Mouse (Mus musculus) urinary bladder, adult 2 months (tissue): ENCODE data around the gene Plk5. TPM values are rescaled to one million over a fixed set of nuclear protein-coding genes. Genes with fewer than 3 reads are reported as not detected.
A peak's percentile ranks its signal among the peaks of the same experiment; 100 is the strongest.

Source experiments
- DNase-seq: peaks from one replicate; pipeline ENCODE4 v3.0.0; 2022; ENCODE audit warnings: low spot score
- polyA plus RNA-seq: library from polyadenylated mRNA; depleted of rRNA; stranded (reverse); fragments of >200 nt; gene quantifications from 2 replicates; pipeline ENCODE4 v1.2.3, GENCODE M21; 2012; rRNA removed

Plk5 gene
- polyA plus RNA-seq = 4.5 and 6.4 TPM in 2 replicates

DNA sequence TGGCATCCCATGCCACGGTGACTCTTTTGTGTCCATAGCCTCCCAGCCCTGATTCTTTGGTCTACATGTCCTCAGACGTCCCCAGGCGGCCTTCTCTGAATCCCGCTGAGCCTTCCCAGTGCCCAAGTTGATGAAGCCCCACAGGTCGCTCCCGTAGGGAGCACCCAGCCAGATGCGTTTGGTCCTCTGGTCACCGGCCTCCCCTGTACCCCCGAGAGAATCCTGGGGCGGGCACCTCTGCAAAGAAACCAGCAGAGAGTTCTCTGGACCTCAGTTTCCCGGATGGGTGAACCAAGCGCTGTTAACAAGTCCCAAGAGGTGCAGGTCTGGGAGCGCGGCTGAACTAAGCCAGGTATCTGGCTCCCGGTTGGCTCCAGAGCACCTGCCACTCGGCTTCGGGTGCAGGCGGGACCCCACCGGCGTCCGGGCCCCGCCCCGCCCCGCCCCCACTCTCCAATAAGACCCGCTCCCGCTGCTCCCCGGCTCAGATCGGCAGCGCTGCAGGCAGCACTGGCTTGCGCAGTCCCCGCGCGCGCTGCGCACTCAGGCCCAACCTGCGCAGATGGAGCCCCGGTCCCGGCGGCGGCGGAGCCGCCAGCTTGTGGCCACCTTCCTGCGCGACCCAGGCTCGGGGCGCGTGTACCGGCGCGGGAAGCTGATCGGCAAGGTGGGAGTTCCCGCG lies at the start of gene Plk5:
Gene Plk5, plus strand, starts transcription at position 459 of the 682 bp plus-strand sequence.
- DNase-seq = no peak

DNA sequence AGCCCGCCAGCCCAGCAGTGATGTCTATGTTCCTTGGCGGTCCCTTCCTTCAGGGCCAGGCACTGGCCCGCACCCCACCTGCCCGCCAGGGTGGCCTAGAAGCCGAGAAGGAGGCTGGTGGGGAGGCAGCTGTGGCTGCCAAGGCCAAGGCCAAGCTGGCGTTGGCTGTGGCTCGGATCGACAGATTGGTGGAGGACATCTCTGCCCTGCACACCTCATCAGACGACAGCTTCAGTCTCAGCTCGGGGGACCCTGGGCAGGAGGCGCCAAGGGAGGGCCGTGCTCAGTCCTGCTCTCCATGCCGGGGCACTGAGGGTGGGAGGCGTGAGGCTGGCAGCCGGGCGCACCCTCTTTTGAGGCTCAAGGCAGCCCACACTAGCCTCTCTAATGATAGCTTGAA lies 44.7 kb upstream of the Plk5 start:
- DNase-seq = no peak

DNA sequence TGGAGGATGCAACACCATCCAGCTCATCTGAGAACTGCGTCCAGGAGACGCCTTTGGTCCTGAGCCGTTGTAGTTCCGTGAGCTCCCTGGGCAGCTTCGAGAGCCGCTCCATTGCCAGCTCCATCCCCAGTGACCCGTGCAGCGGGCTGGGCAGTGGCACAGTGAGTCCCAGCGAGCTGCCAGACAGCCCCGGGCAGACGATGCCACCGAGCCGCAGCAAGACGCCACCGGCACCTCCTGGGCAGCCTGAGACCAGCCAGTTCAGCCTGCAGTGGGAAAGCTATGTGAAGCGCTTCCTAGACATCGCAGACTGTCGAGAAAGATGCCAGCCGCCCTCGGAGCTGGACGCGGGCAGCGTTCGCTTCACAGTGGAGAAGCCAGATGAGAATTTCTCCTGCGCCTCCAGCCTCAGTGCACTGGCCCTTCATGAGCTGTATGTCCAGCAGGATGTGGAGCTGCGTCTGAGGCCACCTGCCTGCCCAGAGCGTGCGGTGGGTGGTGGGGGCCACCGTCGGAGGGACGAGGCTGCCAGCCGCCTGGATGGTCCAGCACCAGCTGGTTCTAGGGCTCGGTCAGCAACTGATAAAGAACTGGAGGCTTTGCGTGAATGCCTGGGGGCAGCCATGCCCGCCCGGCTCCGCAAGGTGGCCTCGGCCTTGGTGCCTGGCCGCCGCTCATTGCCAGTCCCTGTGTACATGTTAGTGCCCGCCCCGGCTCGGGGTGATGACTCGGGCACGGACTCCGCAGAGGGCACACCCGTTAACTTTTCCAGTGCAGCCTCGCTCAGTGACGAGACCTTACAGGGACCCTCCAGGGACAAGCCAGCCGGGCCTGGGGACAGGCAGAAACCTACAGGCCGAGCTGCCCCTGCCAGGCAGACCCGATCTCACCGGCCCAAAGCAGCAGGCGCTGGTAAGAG lies 43.4 kb upstream of the Plk5 start:
- DNase-seq = no peak

DNA sequence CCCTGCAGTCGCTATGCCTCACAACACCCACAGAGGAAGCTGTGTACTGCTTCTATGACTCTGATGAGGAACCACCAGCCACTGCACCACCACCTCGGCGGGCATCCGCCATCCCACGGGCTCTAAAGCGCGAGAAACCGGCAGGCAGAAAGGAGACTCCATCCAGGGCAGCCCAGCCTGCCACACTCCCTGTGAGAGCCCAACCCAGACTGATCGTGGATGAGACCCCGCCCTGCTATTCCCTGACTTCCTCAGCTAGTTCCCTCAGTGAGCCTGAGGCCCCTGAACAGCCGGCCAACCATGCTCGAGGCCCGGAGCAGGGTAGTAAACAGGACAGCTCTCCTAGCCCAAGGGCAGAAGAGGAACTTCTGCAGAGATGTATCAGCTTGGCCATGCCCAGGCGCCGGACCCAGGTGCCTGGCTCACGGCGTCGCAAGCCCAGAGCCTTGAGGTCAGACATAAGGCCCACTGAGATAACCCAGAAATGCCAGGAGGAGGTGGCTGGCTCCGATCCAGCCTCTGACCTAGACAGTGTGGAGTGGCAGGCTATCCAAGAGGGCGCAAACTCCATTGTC lies 42.5 kb upstream of the Plk5 start:
- DNase-seq = no peak

DNA sequence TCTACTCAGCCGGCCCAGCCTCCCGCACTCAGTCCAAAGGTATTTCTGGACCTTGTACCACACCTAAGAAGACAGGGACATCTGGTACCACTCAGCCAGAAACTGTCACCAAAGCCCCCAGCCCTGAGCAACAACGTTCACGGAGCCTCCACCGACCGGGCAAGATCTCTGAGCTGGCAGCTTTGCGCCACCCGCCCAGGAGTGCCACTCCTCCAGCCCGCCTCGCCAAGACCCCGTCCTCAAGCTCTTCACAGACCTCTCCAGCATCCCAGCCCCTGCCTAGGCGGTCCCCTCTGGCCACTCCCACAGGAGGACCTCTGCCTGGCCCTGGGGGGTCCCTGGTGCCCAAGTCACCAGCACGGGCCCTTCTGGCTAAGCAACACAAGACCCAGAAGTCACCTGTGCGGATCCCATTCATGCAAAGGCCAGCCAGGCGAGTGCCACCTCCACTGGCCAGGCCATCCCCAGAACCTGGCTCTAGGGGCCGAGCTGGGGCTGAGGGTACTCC lies 41.7 kb upstream of the Plk5 start:
- no peak for DNase-seq

DNA sequence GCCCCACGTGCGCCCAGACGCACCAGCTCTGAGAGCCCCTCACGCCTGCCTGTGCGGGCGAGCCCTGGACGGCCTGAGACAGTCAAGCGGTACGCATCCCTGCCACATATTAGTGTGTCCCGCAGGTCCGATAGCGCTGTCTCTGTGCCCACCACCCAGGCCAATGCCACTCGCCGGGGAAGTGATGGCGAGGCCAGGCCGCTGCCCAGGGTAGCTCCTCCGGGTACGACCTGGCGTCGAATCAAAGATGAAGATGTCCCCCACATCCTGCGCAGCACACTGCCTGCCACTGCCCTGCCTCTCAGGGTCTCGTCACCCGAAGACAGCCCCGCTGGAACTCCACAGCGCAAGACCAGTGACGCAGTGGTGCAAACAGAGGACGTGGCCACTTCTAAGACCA lies 40.9 kb upstream of the Plk5 start:
- no peak for DNase-seq

DNA sequence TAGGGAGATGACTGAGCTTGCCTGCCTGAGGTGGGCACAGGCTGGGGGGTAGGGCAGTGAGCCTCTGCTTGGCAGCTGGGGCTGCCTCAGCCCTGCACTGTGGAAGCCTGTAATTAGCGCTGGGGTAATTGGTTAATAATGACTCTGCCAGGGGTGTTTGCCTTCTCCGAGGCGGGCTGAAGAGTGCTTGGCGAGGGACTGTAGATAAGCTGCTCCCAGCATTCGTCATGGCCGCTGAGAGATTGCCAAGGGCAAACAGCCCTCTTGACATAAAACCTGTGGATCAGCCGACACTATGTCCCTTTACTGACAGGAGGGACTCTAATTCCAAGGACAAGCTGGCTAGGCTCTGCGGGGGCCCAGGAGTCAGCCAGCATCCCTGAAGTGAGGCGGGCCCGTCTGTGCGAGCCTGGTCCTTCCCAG lies 39.9 kb upstream of the Plk5 start:
- no peak for DNase-seq

DNA sequence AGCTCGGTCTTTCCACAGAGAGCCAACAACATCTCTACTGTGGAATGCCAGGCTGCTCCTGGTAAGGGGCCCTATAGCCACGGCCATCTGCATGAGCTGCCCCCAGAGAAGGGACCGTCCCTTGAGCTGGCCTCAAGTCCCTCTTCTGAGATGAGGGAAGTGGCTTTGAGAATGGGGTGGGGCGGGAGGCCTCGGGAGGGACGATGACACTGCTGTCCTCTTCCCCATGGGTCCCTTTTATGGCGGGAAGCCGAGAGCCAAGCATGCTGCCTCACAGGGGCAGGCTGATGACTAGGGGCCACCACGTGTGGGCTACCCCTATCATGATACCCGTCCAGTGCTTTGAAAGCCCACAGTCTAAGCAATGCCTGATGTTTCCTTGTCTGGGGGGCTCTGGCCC lies 39.2 kb upstream of the Plk5 start:
- no peak for DNase-seq

DNA sequence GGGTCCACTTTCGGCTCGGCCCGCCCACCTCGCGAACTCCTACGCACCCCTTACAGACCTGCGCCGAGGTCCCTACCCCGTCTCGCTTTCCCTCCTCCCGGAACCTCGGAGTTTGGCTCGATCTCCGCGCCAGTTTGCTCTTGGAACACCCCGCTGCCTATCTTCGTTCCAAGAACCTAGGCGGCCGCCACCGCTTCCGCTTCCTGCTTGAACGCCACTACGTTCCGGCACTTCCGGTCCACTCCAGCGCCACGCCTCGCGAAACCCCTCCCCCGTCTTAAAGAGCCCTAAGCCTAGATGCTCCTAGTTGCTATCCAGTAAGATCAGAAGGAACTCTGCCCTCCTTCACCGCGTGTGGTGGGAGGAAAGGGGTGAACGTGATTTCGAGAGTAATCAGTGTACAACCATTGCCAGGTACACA lies 35.9 kb upstream of the Plk5 start, which contains the start of gene 2310011J03Rik:
Gene 2310011J03Rik, minus strand, starts transcription at position 198 of the 421 bp plus-strand sequence.
- DNase-seq = peak; percentile 73

DNA sequence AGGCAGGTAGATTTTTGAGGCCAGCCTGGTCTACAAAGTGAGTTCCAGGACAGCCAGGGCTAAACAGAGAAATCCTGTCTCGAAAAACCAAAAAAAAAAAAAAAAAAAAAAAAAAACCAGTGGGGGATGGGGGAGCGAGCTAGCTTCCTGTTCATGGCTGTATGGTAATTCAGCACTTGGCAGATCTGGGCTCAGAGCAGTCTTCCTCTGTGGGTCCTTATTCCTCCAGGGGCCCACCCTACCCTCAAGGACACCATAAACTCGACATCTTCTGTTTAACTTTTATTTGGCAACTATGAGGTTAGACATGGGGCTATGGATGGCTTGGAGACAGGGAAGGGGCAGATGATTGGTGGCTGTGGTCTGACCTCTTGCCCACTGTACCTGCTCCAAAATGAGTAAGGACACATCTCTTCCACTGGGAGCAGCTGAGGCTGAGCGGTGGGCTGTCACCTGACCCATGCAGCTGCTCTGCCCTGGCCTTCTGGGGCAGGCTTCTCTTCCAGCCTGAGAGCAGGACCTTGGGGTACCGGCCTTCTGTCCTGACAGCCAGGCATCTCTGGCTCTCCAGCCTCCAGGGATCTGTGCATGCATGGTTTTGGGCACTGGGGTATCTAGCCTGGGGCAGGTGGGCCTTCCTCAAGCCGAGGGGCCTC lies 35.1 kb upstream of the Plk5 start:
- no peak for DNase-seq

DNA sequence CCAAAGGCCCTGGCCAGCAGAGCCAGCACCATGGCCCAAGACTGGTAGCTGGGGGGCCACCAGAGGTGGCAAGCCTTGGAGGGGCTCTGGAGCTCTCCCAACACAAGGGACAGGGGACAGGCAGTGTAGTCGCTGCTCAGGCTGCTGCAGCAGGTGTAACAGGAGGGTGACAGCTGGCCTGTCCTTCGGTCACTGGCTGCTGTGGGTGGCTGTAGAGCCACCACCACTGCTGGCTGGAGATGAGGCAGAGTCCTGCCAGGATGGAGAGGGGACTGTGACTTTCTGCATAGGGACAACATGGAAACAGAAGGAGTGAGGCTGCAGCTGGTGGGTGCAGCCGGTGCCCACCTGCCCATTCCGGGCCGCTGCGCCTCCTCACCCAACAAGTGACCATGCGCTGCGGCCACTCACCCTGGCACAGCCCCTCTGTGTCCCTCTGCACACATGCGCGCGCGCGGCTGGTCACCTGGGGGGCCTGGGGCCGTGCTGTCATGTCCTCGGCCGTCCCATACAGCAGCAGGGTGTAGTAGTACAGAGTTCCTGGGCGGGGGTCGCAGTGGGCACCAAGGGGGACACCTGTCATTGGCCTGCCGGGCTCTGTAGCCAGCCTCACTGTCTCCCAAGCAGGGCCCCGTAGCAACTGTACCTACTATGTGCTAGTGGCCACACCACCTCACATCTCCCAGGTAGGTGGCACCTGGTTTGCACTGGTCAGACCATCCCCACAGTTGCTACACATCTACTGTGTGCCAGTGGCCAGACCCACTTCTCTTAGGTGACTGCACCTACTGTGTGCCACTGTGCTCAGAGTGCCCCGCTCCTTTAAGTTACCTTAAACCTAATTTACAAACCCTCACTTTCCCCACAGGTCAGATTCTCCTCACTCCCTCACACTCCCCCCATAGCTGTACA lies 34.3 kb upstream of the Plk5 start:
- DNase-seq = no peak

DNA sequence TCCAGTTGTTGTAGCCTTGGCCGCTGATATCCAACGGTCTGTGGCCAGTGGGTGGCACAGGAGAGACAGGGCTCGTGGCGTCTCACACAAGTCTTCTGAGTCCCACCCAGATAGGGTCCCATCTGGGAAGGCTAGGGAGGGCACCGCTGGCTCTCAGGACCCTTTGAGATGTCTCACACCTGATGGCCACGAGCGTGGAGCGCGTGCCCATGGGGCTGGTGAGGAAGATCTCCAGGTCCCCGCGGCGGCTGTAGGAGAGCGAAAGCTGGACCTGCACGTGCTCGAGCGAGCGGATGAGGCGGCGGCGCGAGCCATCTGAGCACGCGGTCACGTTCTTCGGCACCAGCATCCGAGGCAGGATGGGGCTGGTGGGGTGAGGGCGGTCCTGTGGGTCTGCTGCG lies 33.4 kb upstream of the Plk5 start:
- DNase-seq = no peak

DNA sequence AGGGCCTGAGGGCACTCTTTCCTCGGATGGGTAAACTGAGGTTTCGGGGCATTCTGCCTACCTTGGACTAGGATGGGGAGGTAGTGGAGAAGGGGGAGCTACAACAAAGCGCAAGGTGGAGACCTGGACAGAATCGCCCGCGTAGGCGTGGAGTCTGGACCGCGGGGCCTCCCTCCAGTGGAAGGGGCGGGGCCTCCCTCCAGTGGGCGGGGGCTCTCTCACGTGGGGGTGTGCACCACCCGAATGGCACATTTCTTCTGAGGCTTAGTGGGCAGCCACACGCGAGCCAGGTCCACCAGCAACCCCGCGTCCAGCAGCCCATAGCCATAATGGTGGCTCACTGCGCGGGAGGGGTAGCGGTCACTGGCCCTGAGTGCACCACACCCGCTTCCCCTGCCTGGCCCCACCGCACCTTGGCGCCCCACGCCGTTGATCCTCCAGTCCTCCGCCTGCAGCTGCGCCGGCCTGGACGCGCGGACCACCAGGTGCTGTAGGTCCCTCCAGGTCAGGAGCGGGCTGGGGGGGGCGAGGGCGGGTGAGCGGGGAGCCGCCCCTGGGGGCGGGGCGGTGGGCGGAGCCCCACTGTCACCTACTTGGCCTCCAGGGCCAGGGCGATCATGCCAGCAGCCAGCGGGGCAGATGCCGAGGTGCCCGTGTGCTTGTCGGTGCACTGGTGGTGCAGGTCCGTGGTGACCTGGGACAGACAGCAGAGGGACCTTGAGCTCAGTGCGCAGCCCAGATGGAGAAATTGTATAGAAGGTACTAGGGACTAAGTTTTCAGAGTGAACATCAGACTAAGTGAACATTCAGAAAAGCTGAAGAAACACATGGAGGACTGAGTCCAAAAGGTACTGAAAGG lies 32.8 kb upstream of the Plk5 start:
- peak; percentile 67 for DNase-seq

DNA sequence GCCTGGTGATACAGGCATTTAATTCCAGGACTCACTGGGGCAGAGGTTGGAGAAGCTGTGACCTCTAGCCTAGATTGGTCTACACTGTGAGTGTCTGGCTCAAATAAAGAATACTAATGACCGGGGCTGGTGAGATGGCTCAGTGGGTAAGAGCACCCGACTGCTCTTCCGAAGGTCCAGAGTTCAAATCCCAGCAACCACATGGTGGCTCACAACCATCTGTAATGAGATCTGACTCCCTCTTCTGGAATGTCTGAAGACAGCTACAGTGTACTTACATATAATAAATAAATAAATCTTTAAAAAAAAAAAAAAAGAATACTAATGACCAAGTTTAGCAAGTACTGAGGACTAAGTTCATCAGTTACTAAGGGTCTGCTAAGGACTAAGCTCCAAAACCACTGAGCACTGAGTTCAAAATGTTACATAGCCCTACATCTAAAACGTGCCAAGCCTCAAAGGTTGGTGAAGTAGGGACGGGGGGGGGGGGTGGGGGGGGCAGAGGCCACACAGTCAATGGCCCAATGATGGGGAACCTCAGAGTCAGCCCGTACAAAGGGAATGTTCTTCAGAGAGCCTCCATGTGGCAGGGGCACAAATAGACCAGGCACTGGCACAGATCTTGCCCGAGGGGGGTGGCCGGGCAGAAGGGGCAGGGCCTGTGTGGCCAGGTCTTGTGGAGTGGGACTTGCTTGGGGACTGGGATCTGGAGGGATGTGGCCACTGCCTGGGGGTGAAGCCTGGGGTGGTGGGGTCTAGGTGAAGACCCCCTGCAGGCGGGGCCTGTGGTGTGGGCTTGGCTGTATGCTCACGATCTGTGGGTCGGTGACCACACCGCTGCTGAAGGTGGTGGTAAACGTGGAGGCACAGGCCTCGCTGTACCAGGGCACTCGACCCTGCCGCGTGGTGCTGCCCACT lies 31.9 kb upstream of the Plk5 start:
- DNase-seq = no peak

DNA sequence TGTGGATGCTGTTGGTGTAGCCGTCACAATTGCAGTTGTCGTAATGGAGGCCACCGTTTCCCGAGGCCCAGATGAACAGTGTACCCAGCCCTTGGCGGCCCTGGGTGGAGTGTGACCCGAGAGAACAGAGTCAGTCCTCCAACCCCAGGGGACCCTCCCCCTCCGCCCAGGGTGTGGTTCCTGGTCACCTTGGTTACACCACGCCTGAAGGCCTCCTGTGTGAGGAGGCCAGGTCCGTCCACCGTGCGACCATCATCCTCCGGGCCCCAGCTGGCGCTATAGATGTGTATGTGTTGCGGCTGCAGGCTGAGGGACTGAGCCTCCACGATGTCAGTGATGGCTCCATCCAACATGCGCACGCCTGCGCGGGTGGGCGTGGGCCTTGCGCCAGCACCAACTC lies 31.2 kb upstream of the Plk5 start:
- no peak for DNase-seq

DNA sequence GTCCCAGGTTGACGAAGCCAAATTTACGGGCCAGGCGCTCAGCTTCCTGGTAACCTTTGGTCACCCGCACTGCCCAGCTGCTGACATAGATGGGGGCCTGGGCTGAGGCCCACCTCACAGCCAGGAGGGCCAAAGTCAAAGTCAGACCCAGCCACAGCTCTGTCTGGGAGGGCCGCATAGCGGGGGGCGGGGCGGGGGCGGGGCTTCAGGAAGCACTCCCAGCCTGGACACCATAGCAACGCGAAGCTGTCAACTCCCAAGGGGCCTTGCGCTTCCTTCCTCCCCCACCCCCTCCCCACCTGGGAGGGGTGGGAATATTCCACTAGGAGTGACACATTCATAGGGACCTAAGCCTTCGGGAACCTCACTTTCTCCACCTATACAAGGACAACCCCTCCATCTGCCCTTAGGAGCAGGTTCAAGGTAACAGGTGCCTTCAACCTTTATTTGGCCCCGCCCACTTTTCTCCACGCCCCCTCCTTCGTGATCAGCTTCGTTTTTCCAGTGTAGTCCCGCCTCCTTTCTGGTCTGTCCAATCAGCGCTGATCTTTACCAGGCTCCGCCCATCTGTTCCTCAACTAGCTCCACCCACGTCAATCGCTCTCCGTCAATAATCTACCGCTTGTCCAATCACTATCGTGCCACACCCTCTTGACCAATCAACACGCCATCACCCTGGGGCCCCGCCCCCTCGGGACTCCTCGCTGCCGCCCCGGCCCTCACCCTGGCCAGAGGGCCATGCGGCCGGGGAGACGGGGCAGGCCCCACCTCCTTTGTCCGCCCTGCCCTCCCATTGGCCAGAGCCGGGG lies 26.8 kb upstream of the Plk5 start, which contains the start of the genes Pcsk4 and Reep6:
Gene Pcsk4, minus strand, starts transcription at position 226 of the 809 bp plus-strand sequence.
Gene Reep6, plus strand, starts transcription at position 681 of the 809 bp plus-strand sequence.
- DNase-seq = peak; percentile 90

DNA sequence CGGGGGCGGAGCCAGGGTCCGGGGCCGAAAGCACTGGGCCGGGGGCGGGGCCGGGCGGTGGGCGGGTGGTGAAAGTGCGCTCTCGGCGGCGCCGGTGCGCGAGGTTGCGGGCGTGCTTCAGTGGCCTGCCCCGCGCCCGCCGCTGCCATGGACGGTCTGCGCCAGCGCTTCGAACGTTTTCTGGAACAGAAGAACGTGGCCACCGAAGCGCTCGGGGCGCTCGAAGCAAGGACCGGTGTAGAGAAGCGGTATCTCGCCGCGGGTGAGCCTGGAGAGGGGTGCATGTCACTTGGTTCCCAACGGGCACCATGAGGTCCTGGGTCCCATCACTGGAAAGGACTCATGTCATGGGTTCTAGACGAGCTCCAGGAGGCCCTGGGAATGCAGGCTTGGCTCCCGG lies 26.2 kb upstream of the Plk5 start:
- no peak for DNase-seq

DNA sequence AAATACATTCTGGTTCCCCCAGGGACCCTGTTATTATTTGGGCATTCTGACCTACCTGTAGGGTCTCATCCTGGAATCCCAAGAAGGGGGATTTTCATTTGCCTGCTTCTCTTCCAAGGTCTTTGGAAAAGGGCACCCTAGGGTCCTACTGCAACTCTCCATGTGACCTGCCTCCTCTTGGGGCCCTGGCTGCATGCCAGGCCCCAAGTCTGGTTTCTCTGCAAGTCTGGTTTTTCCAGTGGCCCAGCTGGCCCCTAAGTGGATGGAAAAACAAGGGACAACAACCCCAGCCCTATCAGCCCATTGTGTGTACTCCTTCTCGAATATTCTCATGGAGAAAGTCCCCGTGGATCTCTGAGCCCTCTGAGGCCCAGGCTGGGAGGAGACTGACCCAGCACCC lies 25.4 kb upstream of the Plk5 start:
- no peak for DNase-seq
